Mouse (Mus musculus) CH12.LX (cell line): ENCODE measurements around the gene Cspg4. TPM values are rescaled to one million over a fixed set of nuclear protein-coding genes. Genes with fewer than 3 reads are reported as not detected.

Experiments used
- DNase-seq: peaks from one replicate; pipeline ENCODE4 v3.0.0-alpha.2; 2013; ENCODE audit errors: extremely low read depth
- H3K27ac ChIP-seq: 2 replicates; pipeline ENCODE4 v1.5.1; 2012; ENCODE audit warnings: low read depth, mild to moderate bottlenecking, control low read depth, moderate library complexity; ENCODE audit not compliant: insufficient read depth
- H3K27me3 ChIP-seq: replicated peaks from 2 replicates; pipeline ENCODE3; 2012; ENCODE audit warnings: inconsistent platforms
- H3K36me3 ChIP-seq, 2 experiments: replicated peaks in 1 of 2; 2 replicates each; pipeline versions ENCODE3 to v1.6.1; 2012; ENCODE audit warnings: inconsistent platforms in 1 of 2, low read length in 1 of 2, mild to moderate bottlenecking in 1 of 2, mixed read lengths in 1 of 2, moderate library complexity in 1 of 2; ENCODE audit not compliant: control insufficient read depth in 1 of 2, insufficient read depth in 1 of 2
- H3K4me1 ChIP-seq, 2 experiments: 2 replicates each; pipeline ENCODE4 v1.6.1; 2012; ENCODE audit warnings: inconsistent platforms in 1 of 2, moderate library complexity in 1 of 2; ENCODE audit not compliant: insufficient read depth in 2 of 2, control insufficient read depth in 1 of 2
- H3K4me2 ChIP-seq: 2 replicates; pipeline ENCODE4 v1.6.1; 2012; ENCODE audit warnings: low read depth, mild to moderate bottlenecking, control low read depth; ENCODE audit not compliant: poor library complexity, insufficient read depth, severe bottlenecking
- H3K4me3 ChIP-seq, 3 experiments: fragments of 150-350 bp in 1 of 3; sonication (generic) in 1 of 3; replicated peaks in 1 of 3; 2 replicates each; pipeline versions ENCODE3 to v1.5.1; 2011 to 2012; ENCODE audit warnings: low read depth in 2 of 3, low read length in 2 of 3, mild to moderate bottlenecking in 2 of 3, moderate library complexity in 2 of 3, control low read depth in 1 of 3, improper control_type of control experiment in 1 of 3, inconsistent platforms in 1 of 3, mixed read lengths in 1 of 3; ENCODE audit not compliant: poor library complexity in 1 of 3
- H3K79me2 ChIP-seq: replicated peaks from 2 replicates; pipeline ENCODE4 v1.6.1; 2012; ENCODE audit warnings: mild to moderate bottlenecking, moderate library complexity; ENCODE audit not compliant: control insufficient read depth, poor library complexity, insufficient read depth, severe bottlenecking; ENCODE audit errors: extremely low read depth
- H3K9ac ChIP-seq: 2 replicates; pipeline ENCODE4 v1.6.1; 2012; ENCODE audit warnings: low read depth, mild to moderate bottlenecking, control low read depth, moderate library complexity; ENCODE audit not compliant: insufficient read depth
- H3K9me3 ChIP-seq: replicated peaks from 2 replicates; pipeline ENCODE3; 2012; ENCODE audit warnings: low read length, inconsistent platforms, mixed read lengths
- BHLHE40 ChIP-seq: IDR thresholded peaks from 2 replicates; pipeline ENCODE4 v1.6.1; 2011; ENCODE audit warnings: mild to moderate bottlenecking, low read depth, low read length, improper control_type of control experiment
- CHD1 ChIP-seq: IDR thresholded peaks from 2 replicates; pipeline ENCODE4 v1.6.1; 2012; ENCODE audit warnings: low read depth, low read length, improper control_type of control experiment, inconsistent platforms
- CHD2 ChIP-seq: IDR thresholded peaks from 2 replicates; pipeline ENCODE4 v1.6.1; 2011; ENCODE audit warnings: low read length, improper control_type of control experiment
- E2F4 ChIP-seq: IDR thresholded peaks from 2 replicates; pipeline ENCODE4 v1.6.1; 2011; ENCODE audit warnings: low read depth, low read length, improper control_type of control experiment; ENCODE audit not compliant: insufficient replicate concordance
- EP300 ChIP-seq: IDR thresholded peaks from 2 replicates; pipeline ENCODE4 v1.6.1; 2011; ENCODE audit warnings: low read length, improper control_type of control experiment
- ETS1 ChIP-seq: conservative IDR thresholded peaks from 2 replicates; pipeline ENCODE4 v1.6.1; 2012; ENCODE audit warnings: low read depth, mild to moderate bottlenecking, inconsistent platforms, low read length, improper control_type of control experiment, moderate library complexity
- GABPA ChIP-seq: IDR thresholded peaks from 2 replicates; pipeline ENCODE4 v1.6.1; 2012; ENCODE audit warnings: low read depth, low read length, improper control_type of control experiment, inconsistent platforms; ENCODE audit not compliant: insufficient replicate concordance
- HCFC1 ChIP-seq: IDR thresholded peaks from 2 replicates; pipeline ENCODE4 v1.6.1; 2012; ENCODE audit warnings: low read depth, mild to moderate bottlenecking, inconsistent platforms, low read length, improper control_type of control experiment
- IRF4 ChIP-seq: IDR thresholded peaks from 2 replicates; pipeline ENCODE4 v1.6.1; 2014; ENCODE audit warnings: low read depth, mild to moderate bottlenecking, inconsistent platforms, low read length, improper control_type of control experiment
- JUND ChIP-seq: conservative IDR thresholded peaks from 2 replicates; pipeline ENCODE4 v1.6.1; 2011; ENCODE audit warnings: low read depth, low read length, improper control_type of control experiment
- KAT2A ChIP-seq: IDR thresholded peaks from 2 replicates; pipeline ENCODE4 v1.6.1; 2012; ENCODE audit warnings: low read length, improper control_type of control experiment, inconsistent platforms; ENCODE audit not compliant: insufficient replicate concordance
- MAFK ChIP-seq: IDR thresholded peaks from 2 replicates; pipeline ENCODE4 v1.6.1; 2011; ENCODE audit warnings: low read length, improper control_type of control experiment; ENCODE audit not compliant: insufficient replicate concordance
- MEF2A ChIP-seq: IDR thresholded peaks from 2 replicates; pipeline ENCODE4 v1.6.1; 2014; ENCODE audit warnings: low read depth, mild to moderate bottlenecking, inconsistent platforms, low read length, improper control_type of control experiment, borderline replicate concordance
- MXI1 ChIP-seq: IDR thresholded peaks from 2 replicates; pipeline ENCODE4 v1.6.1; 2011; ENCODE audit warnings: mild to moderate bottlenecking, low read depth, low read length, improper control_type of control experiment
- NELFE ChIP-seq: IDR thresholded peaks from 2 replicates; pipeline ENCODE4 v1.6.1; 2011; ENCODE audit warnings: low read depth, low read length, improper control_type of control experiment
- NRF1 ChIP-seq: IDR thresholded peaks from 2 replicates; pipeline ENCODE4 v1.6.1; 2014; ENCODE audit warnings: low read depth, mild to moderate bottlenecking, inconsistent platforms, low read length, improper control_type of control experiment, moderate library complexity
- PAX5 ChIP-seq: IDR thresholded peaks from 2 replicates; pipeline ENCODE4 v1.6.1; 2012; ENCODE audit warnings: low read length, inconsistent platforms, mixed read lengths
- POLR2A ChIP-seq: IDR thresholded peaks from 2 replicates; pipeline ENCODE4 v1.6.1; 2011; ENCODE audit warnings: low read depth, mild to moderate bottlenecking, improper control_type of control experiment, low read length
- RAD21 ChIP-seq: IDR thresholded peaks from 2 replicates; pipeline ENCODE4 v1.6.1; 2011; ENCODE audit warnings: low read depth, mild to moderate bottlenecking, low read length, improper control_type of control experiment, moderate library complexity
- SIN3A ChIP-seq: IDR thresholded peaks from 2 replicates; pipeline ENCODE4 v1.6.1; 2012; ENCODE audit warnings: low read length, improper control_type of control experiment, inconsistent platforms
- SMC3 ChIP-seq: IDR thresholded peaks from 2 replicates; pipeline ENCODE4 v1.6.1; 2011; ENCODE audit warnings: low read depth, low read length, improper control_type of control experiment
- UBTF ChIP-seq: IDR thresholded peaks from 2 replicates; pipeline ENCODE4 v1.6.1; 2012; ENCODE audit warnings: low read depth, mild to moderate bottlenecking, inconsistent platforms, low read length, improper control_type of control experiment, moderate library complexity
- USF1 ChIP-seq: IDR thresholded peaks from 2 replicates; pipeline ENCODE4 v1.6.1; 2014; ENCODE audit warnings: low read depth, mild to moderate bottlenecking, inconsistent platforms, low read length, improper control_type of control experiment
- ZMIZ1 ChIP-seq: IDR thresholded peaks from 2 replicates; pipeline ENCODE4 v1.6.1; 2012; ENCODE audit warnings: low read depth, mild to moderate bottlenecking, inconsistent platforms, low read length, improper control_type of control experiment
- ZNF384 ChIP-seq: IDR thresholded peaks from 2 replicates; pipeline ENCODE4 v1.6.1; 2012; ENCODE audit warnings: low read depth, low read length, improper control_type of control experiment, inconsistent platforms
- dilution Hi-C: fragments of 300-500 bp; cut with MboI; formaldehyde crosslinking; loops from 2 replicates; pipeline ENCODE4 v1.14.3; 2020; ENCODE audit warnings: low sequenced_read_pairs; ENCODE audit not compliant: extremely low pct_unique_long_range_greater_than_20kb, extremely low pct_ligation_motif_present
- in situ Hi-C: fragments of 300-500 bp; cut with MboI; formaldehyde crosslinking; loops from 3 replicates; pipeline ENCODE4 v1.14.3; 2019; ENCODE audit warnings: low sequenced_read_pairs, low pct_ligation_motif_present, low pct_unique_long_range_greater_than_20kb, mixed read lengths
- polyA plus RNA-seq: library from polyadenylated mRNA; unstranded; fragments of >175 nt; gene quantifications from 2 replicates; pipeline ENCODE4 v1.2.1, GENCODE M21; 2012; ENCODE audit warnings: low read depth; ENCODE audit not compliant: insufficient read length
- total RNA-seq, 2 experiments: library from RNA; depleted of rRNA; stranded (reverse); fragments of 300-350 nt in 1 of 2; fragments of >200 nt in 1 of 2; gene quantifications; 2 replicates each; pipeline ENCODE4 v1.2.3; 2012 to 2014

Gene Cspg4
- total and polyA plus RNA-seq, 3 experiments, result 0.06 to 0.08 TPM; not detected in 1

DNA sequence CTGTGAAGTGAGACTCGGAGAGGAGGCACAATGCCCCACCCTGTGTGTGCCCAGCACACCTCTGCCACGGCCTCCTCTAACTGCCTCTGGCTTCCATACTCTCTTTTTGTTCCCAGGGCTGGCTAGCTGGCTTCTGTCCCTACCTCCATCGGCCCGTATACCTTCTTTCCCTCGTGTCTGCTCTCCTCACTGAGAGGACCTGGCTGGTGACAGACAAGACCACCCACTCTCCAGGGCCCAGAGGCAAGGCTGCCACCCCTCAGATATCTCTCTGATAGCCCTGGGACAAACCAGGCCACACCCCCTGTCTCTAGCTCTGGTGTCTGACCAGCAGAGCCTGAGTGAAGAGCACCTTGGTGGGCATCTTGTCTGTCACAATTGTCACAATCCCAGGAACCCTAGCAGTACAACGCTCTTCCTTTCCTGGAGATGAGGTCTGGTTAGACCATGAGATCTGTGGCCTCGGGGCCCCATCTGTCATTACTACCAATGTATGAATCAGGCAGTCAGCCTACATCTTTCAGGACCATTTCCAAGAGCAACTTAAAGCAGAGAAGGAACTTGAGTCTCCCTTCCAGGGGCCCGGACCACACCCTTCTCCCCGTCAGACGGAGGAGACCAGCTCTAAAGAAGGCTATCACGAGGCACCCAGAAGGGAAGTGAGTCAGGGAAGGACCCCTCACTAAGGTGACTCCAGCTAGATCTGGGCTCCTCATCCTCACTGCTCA, 1.0 kb downstream of the Cspg4 start:
- H3K4me2 ChIP-seq, result no peak overlapping the region
- peaks cover 89% of the 10 kb centered on the region for H3K27me3 ChIP-seq
- dilution Hi-C loops, result no loop called here

DNA sequence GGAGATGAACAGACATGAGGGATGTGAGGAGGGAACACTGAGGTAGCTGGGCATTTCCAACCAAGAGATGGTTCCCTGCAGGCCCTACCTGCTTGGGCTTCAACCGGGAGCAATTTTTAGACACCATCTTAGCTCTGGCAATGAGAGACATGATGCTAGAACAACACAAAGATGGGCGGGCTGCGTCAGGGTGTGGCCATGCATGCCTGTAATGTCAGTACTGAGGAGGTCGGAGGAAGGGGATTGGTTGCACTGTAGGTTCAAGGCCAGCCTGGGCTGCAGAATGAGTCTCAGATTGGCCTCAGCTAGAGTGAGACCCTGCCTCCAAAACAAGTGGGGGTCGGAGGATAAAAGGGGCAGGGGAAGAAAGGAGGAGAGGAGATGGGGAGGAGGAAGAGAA, 1.6 kb downstream of the Cspg4 start:
- Histone ChIP-seq H3K79me2 (no peaks in the 10 kb centered on the region), H3K4me1 (peaks cover 7 to 9% of the 10 kb centered on the region in 2 experiments), H3K27me3 (peaks cover 91% of the 10 kb centered on the region), H3K4me2 (no peak overlapping the region), H3K9ac (no peak overlapping the region), H3K36me3 (no peaks in the 10 kb centered on the region), H3K4me3 (no peak overlapping the region), H3K9me3 (no peaks in the 10 kb centered on the region), H3K27ac (no peak overlapping the region)
- dilution Hi-C loops, result no loop called here
- in situ Hi-C loops, result no loop called here
- DNase-seq, result no peak
- TF ChIP-seq MEF2A, result no peak
- no peak for TF ChIP-seq CHD2
- no peak for TF ChIP-seq POLR2A
- no peak for TF ChIP-seq ZMIZ1
- TF ChIP-seq ZNF384, result no peak
- TF ChIP-seq ETS1, result no peak
- no peak for TF ChIP-seq BHLHE40
- no peak for TF ChIP-seq KAT2A
- no peak for TF ChIP-seq HCFC1
- TF ChIP-seq RAD21, result no peak
- no peak for TF ChIP-seq MAFK
- TF ChIP-seq PAX5, result no peak

More for the DNA sequence above, 1.0 kb downstream of the Cspg4 start:
- in situ Hi-C loops, result no loop called here
- Histone ChIP-seq H3K9ac (no peak overlapping the region), H3K4me3 (no peak overlapping the region), H3K79me2 (no peaks in the 10 kb centered on the region), H3K36me3 (no peaks in the 10 kb centered on the region), H3K4me1 (peaks cover 3% of the 10 kb centered on the region in 2 experiments), H3K9me3 (no peaks in the 10 kb centered on the region), H3K27ac (no peak overlapping the region)
- DNase-seq, result no peak
- TF ChIP-seq NELFE, result no peak
- TF ChIP-seq RAD21, result no peak
- no peak for TF ChIP-seq USF1

DNA sequence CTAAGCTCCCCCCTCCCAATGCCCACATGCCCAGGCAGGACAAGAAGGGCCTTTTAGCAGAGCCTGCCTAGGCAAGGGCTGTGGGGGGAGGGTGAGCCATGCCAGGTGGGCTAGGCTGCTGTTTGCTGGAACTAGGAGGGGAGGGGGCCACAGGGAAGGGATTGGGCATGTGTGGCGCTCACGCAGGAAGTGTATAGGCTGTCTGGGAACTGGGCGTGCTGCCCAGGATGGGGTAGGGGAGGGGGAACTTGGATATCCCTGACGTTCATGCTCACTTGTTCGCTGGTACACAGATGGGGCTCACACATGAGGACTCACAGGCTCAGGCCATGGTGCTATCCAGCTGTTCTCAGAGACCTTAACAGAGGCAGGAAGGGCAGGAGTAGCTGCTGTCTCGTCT, 3.5 kb downstream of the Cspg4 start:
- no peak overlapping the region for H3K4me3 ChIP-seq
- H3K27me3 ChIP-seq, result peaks cover 95% of the 10 kb centered on the region
- H3K36me3 ChIP-seq, result no peaks in the 10 kb centered on the region
- no peak for TF ChIP-seq GABPA
- TF ChIP-seq CHD1, result no peak
- TF ChIP-seq EP300, result no peak
- no peak for TF ChIP-seq NRF1
- no peak for TF ChIP-seq IRF4
- TF ChIP-seq ZNF384, result no peak
- TF ChIP-seq BHLHE40, result no peak
- TF ChIP-seq PAX5, result no peak
- no peak for TF ChIP-seq JUND
- TF ChIP-seq SIN3A, result no peak
- TF ChIP-seq SMC3, result no peak
- TF ChIP-seq POLR2A, result no peak
- no peak for TF ChIP-seq UBTF
- no peak for TF ChIP-seq MEF2A
- TF ChIP-seq MXI1, result no peak
- no peak for TF ChIP-seq E2F4
- H3K79me2 ChIP-seq, result no peaks in the 10 kb centered on the region
- no peaks in the 10 kb centered on the region for H3K9me3 ChIP-seq
- in situ Hi-C loops, result no loop called here
- no peak overlapping the region for H3K27ac ChIP-seq
- H3K4me2 ChIP-seq, result no peak overlapping the region
- no peak for DNase-seq
- H3K4me1 ChIP-seq, result peaks cover 7 to 13% of the 10 kb centered on the region in 2 experiments
- dilution Hi-C loops, result no loop called here
- H3K9ac ChIP-seq, result no peak overlapping the region
